Mouse (Mus musculus) gonadal fat pad, adult 2 months (tissue): Measurements from ENCODE around the gene Ndufs1. TPM values are rescaled to one million over a fixed set of nuclear protein-coding genes. Genes with fewer than 3 reads are reported as not detected.
"Not testable (repeated sequence)": the region's sequence is repeated elsewhere in the genome, so short reads cannot be mapped to it uniquely, and the experiment has no call there.

Experiments
- DNase-seq: peaks from one replicate; pipeline ENCODE4 v3.0.0-alpha.2; 2012; ENCODE audit warnings: low read depth
- polyA plus RNA-seq: library from polyadenylated mRNA; depleted of rRNA; stranded (reverse); fragments of >200 nt; gene quantifications from 2 replicates; pipeline ENCODE4 v1.2.3, GENCODE M21; 2012

Gene Ndufs1
- polyA plus RNA-seq, 1 experiment = 49.5 TPM

DNA sequence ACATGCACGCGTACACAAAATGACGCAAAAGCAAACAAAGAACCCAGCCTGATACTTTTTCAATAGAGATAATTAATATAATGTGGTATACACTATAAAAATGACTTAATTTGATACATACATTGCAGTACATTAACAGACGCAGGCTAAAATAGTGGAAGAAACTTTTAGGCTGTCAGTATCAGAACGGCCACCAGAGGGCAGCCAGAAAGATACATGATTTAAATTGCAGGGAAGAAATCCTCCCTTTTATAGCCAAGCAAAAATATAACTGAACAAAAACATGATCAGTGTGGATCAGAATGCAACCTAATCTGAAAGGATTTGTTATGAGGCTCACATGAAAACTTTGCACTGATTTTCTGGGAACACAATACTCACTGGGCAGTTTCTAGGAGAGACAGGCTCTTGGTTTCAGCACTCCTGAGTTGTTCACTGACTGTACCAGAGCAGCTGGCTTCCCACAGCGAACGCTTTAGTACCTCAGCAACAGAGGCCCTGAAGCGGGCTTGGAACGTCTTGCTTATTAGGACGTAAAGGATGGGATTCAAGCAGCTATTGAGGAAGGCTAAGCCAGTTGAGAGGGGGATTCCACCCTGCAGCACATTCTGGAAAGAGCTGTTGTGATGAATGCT, 6.1 kb upstream of the Ndufs1 start:
- DNase-seq = no peak

DNA sequence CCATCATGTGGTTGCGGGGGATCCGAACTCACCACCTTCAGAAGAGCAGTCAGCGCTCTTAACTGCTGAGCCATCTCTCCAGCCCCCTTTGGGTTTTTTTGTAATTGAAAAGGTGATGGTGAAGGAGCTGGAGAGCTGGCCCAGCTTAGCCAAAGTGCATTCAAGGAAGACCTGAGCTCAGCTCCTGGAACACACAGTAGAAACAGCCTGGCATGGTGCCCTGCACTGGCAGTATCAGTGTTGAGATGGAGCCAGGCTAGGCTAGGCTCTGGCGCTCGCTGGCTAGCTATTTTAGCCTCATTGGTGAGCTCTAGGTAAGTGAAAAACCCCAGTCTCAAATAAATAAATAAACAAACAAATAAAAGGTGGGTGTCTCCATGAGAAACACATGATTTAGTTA, 5.6 kb upstream of the Ndufs1 start:
- no peak for DNase-seq

DNA sequence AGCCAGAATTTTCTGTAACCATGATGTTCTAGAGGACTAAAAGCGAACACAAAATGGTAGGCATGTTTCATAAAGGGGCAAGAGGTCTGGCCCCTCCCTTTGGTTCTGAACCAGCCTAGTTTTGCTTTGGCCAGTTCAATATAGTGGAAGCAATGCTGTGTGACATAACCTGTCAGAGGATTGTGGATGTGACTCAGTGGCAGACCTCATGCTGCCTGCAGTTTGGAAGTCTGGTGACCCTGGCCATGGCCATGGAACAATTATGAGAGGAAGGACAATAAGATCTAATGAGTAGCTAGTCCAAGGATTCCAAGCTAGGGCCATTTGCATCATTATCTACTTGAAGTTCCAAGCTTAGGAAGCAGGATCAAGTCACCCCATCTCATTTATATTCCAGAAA, 4.8 kb upstream of the Ndufs1 start:
- no peak for DNase-seq

DNA sequence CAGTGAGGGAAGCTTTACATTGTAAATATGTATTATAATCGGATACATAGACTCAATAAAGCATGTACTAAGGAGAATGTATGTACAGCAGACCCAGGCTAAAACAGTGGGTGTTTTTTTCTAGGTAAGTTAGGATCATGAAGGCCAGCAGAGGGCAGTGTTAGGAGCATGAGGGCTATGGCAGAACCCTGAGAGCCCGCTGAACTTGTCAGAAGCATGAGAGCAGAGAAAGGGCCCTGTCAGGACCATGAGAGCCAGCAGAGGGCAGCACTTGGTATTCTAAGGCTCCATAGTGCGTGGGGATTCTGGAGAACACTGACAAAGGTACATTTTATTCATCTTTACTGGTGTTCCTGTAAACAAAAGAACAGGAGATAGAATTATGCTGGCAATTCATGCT, 4.4 kb upstream of the Ndufs1 start:
- no peak for DNase-seq

DNA sequence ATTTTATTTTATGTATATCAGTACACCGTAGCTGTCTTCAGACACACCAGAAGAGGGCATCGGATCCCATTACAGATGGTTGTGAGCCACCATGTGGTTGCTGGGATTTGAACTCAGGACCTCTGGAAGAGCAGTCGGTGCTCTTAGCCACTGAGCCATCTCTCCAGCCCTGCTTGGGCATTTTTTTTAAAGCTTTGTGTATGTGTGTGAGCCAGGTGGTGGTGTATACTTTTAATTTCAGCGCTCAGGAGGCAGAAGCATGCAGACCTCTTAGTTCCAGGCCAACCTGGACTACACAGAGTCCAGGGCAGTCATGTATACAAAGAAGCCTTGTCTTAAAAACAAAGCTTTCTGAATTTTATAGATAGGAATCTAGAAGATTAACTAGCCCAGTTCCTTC, 3.9 kb upstream of the Ndufs1 start:
- not testable (repeated sequence) for DNase-seq

DNA sequence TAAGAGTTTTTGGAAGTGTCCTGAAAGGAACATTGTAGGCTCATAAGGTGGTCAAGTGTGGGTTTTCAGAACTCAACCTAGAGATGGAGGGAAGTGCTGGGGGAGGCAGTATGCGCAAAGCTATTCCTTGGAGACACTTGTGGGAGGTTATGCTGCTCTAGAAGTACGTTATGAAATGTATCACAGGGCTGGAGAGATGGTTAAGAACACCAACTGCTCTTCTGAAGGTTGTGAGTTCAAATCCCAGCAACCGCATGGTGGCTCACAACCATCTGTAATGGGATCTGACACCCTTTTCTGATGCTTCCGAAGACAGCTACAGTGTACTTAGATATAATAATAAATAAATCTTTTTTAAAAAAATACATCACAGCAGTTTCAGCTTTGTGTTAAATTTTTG, 3.5 kb upstream of the Ndufs1 start:
- DNase-seq = no peak

DNA sequence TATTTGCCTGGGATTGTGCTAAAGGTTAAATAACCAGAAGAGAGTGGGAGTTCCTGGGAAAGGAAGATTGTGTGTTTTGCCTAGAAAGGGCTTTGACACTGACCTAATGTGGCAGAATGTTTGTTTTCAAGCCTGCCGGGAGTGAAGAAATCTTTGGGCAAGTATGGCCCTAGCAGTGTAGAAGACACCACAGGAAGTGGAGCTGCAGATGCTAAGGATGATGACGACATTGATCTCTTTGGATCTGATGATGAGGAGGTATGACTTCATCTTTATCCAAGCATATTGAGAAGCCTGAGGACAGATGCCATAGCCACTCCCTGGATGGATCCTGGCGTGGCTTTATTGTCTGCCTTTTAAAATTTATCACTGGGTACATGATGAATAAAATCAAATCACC, 1.7 kb upstream of the Ndufs1 start:
- DNase-seq = no peak

DNA sequence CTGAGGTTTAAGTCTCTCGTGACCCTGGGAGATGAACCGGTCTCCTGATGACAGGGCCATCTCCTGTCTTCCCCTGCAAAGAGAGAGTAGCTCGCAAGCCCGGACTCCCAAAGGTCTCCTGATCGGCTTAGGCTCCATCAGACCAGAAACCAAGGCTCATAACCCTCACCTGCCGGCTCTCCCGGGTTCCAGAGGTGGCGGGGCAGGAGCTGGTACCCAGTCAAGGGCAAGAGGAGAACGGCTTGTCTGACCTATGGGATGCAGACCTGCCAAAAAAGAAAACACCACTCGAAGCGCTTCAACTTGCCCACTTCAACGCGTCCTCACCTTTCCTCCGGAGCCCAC, 402 bp downstream of the Ndufs1 start:
- DNase-seq = no peak

DNA sequence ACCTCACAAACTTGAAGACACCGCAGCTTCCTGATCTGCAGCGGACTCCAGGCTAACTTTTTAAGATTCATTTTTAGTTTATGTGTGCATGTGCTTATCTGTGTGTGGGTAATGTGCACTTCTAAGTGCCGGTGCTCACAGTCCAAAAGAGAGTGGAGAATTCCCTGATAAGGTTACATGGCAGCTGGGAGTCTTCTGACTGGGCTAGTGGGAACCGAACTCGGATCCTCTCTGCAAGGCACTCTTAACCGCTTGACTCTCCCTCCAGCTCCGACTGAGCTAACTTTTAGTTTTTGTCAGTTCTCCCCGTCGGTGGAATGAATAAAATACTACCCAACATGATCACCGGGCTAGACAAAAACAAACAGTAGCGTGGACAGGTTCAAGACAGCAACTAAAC, 780 bp downstream of the Ndufs1 start:
- DNase-seq = no peak

DNA sequence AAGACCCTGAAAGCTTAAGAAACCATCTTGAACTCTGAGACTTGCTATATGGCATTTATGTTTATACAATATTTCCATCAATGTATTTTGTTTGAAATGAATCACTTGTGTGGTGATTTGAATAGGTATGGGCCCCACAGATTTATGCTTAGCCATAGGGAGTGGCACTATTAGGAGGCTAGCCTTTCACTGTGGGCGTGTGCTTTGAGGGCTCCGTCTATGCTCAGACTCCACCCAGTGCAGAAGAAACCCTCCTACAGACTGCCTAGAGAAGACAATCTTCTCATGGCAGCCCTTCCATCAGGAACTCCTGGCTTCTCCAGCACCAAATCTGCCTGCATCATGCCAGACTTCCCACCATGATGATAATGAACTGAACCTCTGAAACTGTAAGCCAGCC, 8.0 kb downstream of the Ndufs1 start:
- no peak for DNase-seq

DNA sequence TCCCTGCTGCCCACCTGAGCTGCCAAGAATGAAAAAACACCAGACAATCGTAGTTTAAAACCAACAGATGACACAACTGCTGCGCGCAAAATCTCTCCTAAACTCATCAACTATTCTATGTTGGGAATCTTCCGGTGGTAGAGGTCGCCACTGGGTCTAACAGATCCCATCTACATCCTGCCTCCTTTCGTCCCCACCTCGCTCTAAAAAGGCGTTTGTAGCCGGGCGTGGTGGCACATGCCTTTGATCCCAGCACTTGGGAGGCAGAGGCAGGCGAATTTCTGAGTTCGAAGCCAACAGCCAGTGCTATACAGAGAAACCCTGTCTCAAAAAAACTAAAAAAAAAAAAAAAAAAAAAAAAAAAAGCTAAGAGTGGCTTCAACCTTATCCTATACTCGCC, 36.4 kb downstream of the Ndufs1 start:
- no peak for DNase-seq

DNA sequence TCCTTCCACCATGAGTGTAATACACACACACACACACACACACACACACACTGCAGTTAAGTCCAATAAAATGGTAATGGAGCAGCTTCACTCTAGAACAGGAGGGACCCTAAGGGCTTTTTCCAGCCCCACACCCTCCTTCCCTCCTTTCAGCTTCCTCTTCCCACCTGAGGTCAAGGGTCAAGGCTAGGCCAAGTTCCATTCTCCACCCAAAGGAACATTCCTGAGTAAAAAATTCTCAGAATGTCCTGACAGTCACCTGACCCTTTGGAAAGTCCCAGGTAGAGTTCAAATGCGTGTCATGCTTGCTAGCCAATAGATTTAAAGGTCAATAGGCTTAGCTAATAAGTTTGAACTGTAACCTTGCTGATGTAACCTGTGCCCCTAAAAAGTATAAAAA, 38.0 kb downstream of the Ndufs1 start:
- DNase-seq = not testable (repeated sequence)

DNA sequence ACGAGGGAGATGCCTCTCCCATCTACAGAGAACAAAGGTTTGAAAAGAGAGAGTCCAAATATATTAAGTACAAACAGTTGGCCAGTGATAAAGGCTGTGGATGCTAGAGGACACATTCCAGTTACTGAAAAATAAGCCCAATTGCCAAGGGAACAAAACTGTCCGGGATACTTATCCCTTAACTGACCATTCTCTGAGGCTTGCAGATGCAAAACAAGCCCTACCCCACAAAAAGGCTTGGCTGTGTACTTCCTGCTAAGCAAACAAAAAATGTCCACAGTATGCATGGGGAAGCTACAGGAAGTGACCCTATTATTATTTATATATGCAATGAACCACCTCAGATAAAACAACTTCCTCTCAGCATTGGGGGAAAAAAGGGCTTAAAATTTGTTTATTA, 38.7 kb downstream of the Ndufs1 start:
- DNase-seq = no peak

DNA sequence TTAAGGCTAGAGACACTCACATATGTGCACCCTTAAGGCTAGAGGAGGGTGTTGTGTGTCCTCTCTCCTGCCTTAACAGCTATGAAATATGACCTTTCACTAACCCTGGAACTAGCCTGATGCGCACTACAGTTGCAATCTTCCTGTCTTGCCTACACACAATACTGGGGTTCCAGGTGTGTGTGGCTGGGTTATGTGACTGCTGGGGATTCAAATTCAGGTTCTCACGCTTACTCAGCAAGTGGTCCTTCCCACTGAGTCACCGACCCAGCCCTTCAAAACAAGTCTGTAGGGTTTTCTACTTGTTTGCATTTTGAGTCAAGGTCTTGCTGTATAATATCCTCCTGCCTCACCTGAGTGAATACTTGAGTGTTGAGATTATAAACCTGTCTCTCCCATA, 42.1 kb downstream of the Ndufs1 start:
- no peak for DNase-seq

DNA sequence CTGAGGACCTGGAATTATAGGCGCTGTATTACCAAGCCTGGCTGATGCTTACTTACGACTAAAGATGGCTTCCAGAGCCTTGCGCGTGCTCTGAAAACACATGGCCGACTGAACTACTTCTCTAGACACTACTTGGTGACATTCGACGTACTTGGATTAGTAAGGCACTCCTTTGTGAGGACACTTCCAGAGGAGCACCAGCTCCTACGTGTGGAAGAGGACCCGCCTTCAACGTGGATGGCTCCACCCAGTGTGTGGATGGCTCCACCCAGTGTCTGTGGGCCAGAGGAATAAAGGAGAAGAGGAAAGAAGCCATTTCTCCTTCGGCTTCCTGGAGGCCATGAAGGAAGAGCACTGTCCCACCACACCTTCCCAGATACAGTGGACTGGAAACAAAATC, 44.9 kb downstream of the Ndufs1 start:
- no peak for DNase-seq

DNA sequence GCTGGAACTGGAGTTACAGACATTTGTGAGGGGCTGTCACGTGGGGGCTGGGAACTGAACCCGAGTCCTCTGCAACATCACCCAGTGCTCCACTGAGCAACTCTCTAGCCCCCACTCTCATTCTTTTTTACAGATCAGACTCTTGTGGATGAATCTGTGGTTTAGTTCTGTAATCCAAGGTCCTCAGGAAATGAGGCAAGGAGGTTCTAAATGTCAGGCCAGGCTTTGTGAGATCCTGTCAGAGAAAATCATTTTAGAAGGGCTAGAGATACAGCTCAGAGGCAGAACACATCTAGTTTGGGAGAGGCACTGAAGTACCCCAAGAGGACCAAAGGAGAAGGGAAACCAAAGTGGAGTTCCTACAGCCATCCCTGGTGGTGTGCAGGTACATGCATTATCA, 45.8 kb downstream of the Ndufs1 start:
- DNase-seq = no peak

DNA sequence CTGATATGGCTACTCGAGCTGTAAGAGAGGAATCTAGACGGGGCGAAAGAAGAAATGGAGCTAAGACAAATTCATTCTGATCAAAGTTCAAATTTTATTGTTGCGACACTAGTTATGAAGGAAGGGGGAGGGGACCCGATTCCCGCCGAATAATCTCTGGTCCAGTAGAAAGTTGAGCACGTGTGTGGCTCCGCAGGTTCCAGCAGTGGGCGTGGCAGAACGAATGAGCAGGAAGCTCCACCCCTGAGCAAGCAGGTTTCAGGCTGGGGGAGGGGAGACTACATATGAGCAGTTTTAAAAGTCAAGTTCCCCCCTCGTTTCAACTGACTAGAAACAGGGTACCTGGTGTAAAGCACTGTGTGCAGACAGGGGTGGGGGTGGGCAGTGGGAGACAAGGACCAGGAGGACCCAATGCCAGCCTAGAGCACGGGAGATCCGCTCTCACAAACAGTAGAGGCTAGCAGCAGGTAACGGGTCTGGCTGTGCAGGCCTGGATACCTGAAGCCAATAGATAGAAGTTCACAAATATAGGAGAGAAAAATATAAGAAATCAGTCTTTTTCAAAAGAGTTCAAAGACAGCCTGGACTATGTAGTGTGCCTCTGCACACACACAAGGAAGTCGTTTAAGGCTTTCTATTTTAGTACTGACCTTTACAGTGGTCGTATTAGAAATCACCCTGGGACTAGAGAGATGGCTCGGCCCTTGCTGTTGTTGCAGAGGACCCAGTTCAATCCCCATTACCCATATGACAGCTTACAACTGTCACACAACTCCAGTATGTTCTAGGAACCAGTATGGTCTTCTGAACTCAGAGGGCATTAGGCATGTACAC, 46.6 kb downstream of the Ndufs1 start:
- DNase-seq = no peak

DNA sequence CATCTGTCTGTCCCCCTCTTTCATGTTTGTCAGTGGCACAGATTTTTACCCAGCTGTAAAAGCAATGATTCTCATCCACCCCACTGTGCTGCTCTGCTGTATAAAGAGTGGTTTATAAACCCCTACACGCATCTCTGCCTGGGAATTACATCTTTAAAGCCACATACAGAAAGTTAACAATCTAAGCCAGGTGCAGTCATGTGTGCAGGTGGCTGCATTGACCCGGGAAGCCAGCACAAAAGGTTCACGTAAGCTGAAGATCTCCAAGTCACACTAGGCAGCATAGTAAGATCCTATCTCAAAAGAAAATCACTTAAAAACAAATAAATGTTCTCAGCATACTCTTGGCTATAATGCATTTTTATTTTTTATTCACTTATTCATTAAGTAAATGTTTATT, 47.4 kb downstream of the Ndufs1 start:
- DNase-seq = no peak

DNA sequence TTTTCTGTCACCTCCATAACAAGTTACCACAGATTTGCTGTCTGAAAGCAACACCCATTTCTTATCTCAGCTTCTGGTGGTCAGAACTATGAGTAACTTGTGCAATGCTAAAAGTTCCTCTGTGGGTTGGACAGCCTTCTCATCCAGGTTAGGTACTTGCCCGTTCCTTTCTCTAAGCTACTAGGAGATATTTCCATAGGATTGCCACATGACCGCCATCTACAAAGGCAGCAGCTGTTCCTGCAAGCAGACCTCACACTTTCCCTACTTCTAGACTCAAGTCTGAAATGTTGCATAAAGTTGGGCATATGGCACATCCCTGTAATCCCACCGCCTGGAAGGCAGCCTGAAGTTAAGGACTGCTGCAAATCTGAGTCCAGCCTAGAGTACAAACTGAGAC, 50.4 kb downstream of the Ndufs1 start:
- no peak for DNase-seq

DNA sequence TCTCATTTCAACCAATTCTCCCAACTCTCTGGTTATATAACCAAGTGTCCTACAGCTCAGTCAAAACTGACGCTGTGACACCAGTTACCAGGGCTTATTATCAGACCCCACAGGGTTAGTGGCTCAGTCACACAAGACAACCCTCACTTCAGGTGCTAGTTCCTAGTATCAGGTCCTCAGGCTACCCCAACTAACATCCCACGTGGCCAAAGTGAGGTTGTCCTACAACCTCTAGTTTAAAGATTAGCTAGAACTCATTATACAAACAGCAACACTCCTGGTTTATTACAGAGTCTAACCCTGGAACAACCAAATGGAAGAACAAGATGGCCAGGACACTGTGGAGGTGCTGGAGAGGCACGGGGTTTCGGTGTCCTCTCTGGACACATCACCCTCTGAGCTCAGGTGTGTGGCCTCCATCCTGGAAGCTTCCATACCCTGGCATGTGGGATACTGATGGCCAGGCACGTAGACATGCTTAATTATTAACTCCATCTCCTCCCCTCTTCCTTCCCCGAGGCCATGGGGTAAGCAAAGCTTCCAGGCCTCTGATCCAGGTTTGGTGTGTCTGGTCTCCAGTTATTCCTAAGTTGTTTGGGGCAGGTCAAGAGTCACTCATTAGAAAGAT, 52.7 kb downstream of the Ndufs1 start:
- no peak for DNase-seq

DNA sequence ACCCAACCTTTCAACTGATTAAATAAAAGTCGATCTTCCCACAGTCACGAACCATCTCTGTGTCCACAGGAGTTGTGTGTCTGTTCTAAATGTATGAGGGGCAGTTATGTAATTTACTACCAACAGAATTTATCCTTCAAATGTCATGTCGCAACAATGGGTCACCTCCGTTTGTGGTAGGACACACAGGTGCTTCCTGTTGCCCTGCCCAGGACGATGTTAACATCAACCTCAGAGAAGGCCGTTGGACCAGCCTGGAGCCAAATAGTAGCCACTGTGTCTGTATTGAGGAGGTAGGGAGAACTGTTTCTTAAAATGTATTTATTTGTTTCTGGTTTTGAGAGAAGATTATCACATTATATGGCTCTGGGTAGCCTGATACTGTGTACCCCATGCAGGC, 54.6 kb downstream of the Ndufs1 start:
- DNase-seq = no peak

DNA sequence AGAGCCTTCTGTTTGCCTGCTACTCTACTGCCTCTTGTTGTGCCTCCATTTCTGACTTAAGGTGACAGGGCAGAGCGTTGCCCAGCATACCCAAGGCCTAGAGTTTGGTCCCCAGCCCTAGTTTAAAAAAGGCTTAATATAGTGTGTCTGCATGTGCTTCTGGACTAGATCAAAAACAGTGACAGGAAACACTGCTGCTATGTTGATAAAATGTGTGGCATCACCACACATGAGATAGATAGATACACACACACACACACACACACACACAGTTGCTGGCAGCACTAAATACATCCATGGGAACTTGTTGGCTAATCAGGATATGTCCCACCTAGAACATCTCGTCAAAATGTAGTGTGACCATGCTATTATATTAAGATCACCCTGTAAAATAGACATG, 56.3 kb downstream of the Ndufs1 start:
- no peak for DNase-seq

DNA sequence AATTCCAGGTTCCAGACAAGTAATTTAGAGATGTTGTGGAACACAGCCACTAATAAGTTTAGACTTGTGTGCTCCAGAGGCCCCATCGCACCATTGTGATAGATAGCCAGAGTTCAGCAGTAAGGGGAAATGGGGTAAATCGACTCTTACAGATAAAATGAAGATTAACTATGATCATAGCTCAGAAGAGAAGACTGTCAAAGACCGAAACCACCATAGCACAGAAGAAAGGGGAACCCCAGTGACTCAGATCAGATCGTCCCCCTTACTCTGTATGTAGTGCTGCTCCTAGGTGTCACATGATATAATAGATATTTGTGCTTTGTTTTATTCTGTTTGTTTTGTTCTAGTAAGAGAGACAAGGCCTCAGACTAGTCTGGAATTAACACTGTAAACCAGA, 57.0 kb downstream of the Ndufs1 start:
- DNase-seq = no peak
